Mouse (Mus musculus) hematopoietic stem cell, adult 5-6 weeks (primary cell): ENCODE results near the gene Gm6096. TPM values are rescaled to one million over a fixed set of nuclear protein-coding genes. Genes with fewer than 3 reads are reported as not detected.
"Not testable (repeated sequence)": the region's sequence is repeated elsewhere in the genome, so short reads cannot be mapped to it uniquely, and the experiment has no call there.

Experiments used
- ATAC-seq, 2 experiments: fragments of 125-278 bp in 1 of 2; replicated peaks in 1 of 2; 2 replicates each; pipeline ENCODE4 v1.8.0; 2016 to 2017; ENCODE audit warnings: inconsistent platforms in 2 of 2, mild to moderate bottlenecking in 2 of 2, moderate number of reproducible peaks in 2 of 2, low read depth in 1 of 2, moderate TSS enrichment in 1 of 2; ENCODE audit not compliant: low FRiP score in 2 of 2, poor library complexity in 2 of 2, severe bottlenecking in 2 of 2, insufficient read depth in 1 of 2, low TSS enrichment in 1 of 2
- total RNA-seq: library from RNA; stranded (forward); fragments of 172-1452, 232-1000 nt; gene quantifications from 2 replicates; pipeline ENCODE4 v1.2.3, GENCODE M21; 2017

Gm6096 gene
- total RNA-seq = not detected in 2 replicates

GRCm38 (mm10) chr7:34250738-34251137 lies at the start of gene Gm6096:
TSS of gene Gm6096 (plus strand) at chr7:34251038.
- no peak for ATAC-seq

GRCm38 (mm10) chr7:34202147-34202546 lies 48.7 kb upstream of the Gm6096 start:
- ATAC-seq = not testable (repeated sequence)

- ATAC-seq = no peak
Observed at GRCm38 (mm10) chr7:34206331-34206730, 44.5 kb upstream of the Gm6096 start.

- peak; percentile 36 to 40; a peak in 2 of 4 replicates for ATAC-seq
Observed at GRCm38 (mm10) chr7:34208027-34208745, 42.7 kb upstream of the Gm6096 start.

- no peak for ATAC-seq
Observed at GRCm38 (mm10) chr7:34213281-34213680, 37.6 kb upstream of the Gm6096 start.

- ATAC-seq = peak; percentile 87 to 88
Observed at GRCm38 (mm10) chr7:34214644-34215043, 36.2 kb upstream of the Gm6096 start.

GRCm38 (mm10) chr7:34215481-34215880 lies 35.4 kb upstream of the Gm6096 start:
- ATAC-seq = no peak

- no peak for ATAC-seq
Observed at GRCm38 (mm10) chr7:34216474-34216873, 34.4 kb upstream of the Gm6096 start.

- ATAC-seq = no peak
Observed at GRCm38 (mm10) chr7:34218496-34218895, 32.3 kb upstream of the Gm6096 start.

- peak in 1 of 2 experiments; percentile 41; a peak in 1 of 4 replicates for ATAC-seq
Observed at GRCm38 (mm10) chr7:34221594-34222250, 29.1 kb upstream of the Gm6096 start.

GRCm38 (mm10) chr7:34222340-34222739 lies 28.5 kb upstream of the Gm6096 start:
- no peak for ATAC-seq

- no peak for ATAC-seq
Observed at GRCm38 (mm10) chr7:34224308-34224707, 26.5 kb upstream of the Gm6096 start.

- no peak for ATAC-seq
Observed at GRCm38 (mm10) chr7:34226086-34226485, 24.8 kb upstream of the Gm6096 start.

GRCm38 (mm10) chr7:34226846-34227245 lies 24.0 kb upstream of the Gm6096 start:
- ATAC-seq = no peak

- ATAC-seq = no peak
Observed at GRCm38 (mm10) chr7:34228641-34229040, 22.2 kb upstream of the Gm6096 start.

GRCm38 (mm10) chr7:34229153-34229552 lies 21.7 kb upstream of the Gm6096 start:
- ATAC-seq = no peak

- ATAC-seq = no peak; a peak in 1 of 4 replicates
Observed at GRCm38 (mm10) chr7:34229691-34230111, 21.1 kb upstream of the Gm6096 start.

GRCm38 (mm10) chr7:34230116-34230515 lies 20.7 kb upstream of the Gm6096 start, which contains the start of gene Gpi1:
TSS of gene Gpi1 (minus strand) at chr7:34230336.
- ATAC-seq = peak; percentile 67 to 70
